Mouse (Mus musculus) heart, embryonic 14.5 days (tissue): ENCODE data around the gene Naa25. TPM values are rescaled to one million over a fixed set of nuclear protein-coding genes. Genes with fewer than 3 reads are reported as not detected.

Experiments
- polyA plus RNA-seq: library from polyadenylated mRNA; unstranded; fragments of >200 nt; fragmentation: Nextera tagmentation; extraction: Ambion mirVana; gene quantifications from 2 replicates; pipeline ENCODE4 v1.2.1, GENCODE M21; 2014

Naa25 gene
- polyA plus RNA-seq, 1 experiment from 2014 or later, result 32.8 TPM

Other genes starting within 250 kb of the Naa25 start
- 22.5 and 25.6 TPM in 2 replicates for gene Ptpn11, start 206.5 kb upstream of the Naa25 start, polyA plus RNA-seq
- 386 and 413 TPM in 2 replicates for gene Rpl6, start 193.5 kb upstream of the Naa25 start, polyA plus RNA-seq
- gene Hectd4, start 177.7 kb upstream of the Naa25 start, polyA plus RNA-seq, result 5.5 and 5.8 TPM in 2 replicates
- 70.7 and 71.3 TPM in 2 replicates for gene Trafd1, start 12.3 kb upstream of the Naa25 start, polyA plus RNA-seq
- 4.2 TPM in 2 replicates for gene Tmem116, start 54.0 kb downstream of the Naa25 start, polyA plus RNA-seq
- gene Erp29, start 54.6 kb downstream of the Naa25 start, polyA plus RNA-seq, result 121 and 123 TPM in 2 replicates
- gene Adam1b, start 105.5 kb downstream of the Naa25 start, polyA plus RNA-seq, result 0.18 and 0.26 TPM in 2 replicates
- 1.1 and 1.5 TPM in 2 replicates for gene Adam1a, start 147.5 kb downstream of the Naa25 start, polyA plus RNA-seq
- gene Gm42878, start 147.5 kb downstream of the Naa25 start, polyA plus RNA-seq, result 0.26 TPM in 1 of 2 replicates, not detected in the other
- 37.0 and 43.7 TPM in 2 replicates for gene Mapkapk5, start 148.0 kb downstream of the Naa25 start, polyA plus RNA-seq
- gene Aldh2, start 195.9 kb downstream of the Naa25 start, polyA plus RNA-seq, result 32.0 and 40.0 TPM in 2 replicates
- 7.2 and 7.3 TPM in 2 replicates for gene Acad12, start 221.0 kb downstream of the Naa25 start, polyA plus RNA-seq